Mouse (Mus musculus): Measurements from ENCODE around the gene Gga3.

DNA sequence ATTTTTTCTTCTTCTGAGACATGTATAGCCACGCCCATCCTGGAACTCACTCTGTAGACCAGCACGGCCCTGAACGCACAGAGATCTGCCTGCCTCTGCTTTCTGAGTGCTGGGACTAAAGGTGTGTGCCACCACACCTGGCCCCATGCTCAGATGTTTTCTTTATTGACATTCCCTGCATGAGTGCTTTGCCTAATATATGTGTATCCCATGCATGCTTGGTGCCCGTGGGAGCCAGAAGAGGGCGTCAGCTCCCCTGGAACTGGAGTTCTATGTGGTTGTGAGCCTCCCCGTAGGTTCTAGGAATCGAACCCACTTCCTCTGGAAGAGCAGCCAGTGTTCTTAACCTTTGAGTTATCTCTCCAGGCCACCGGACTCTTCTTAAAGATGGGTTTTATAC, 31.2 kb upstream of the Gga3 start:
- TF ChIP-seq CTCF (IDR thresholded peaks at IDR 0.05; ENCODE audit: low read depth, low read length) (no peak), POLR2A (IDR thresholded peaks at IDR 0.05; ENCODE audit: extremely low read depth, insufficient read depth, low read length) (no peak)

All from liver, adult 2 months (tissue).